Mouse (Mus musculus) CD4-positive, CD25-positive, alpha-beta regulatory T cell, adult 4 months (primary cell): ENCODE results near the gene Tmem136. TPM values are rescaled to one million over a fixed set of nuclear protein-coding genes. Genes with fewer than 3 reads are reported as not detected.
A peak's percentile ranks its signal among the peaks of the same experiment; 100 is the strongest.

Experiments used
- ATAC-seq: one replicate; pipeline ENCODE4 v1.8.0; 2017
- polyA plus RNA-seq, 2 experiments: library from polyadenylated mRNA; unstranded; fragments of 100-300 nt; shearing (Covaris generic); gene quantifications; one replicate each; pipeline ENCODE4 v1.2.1; 2017

Tmem136 gene
- polyA plus RNA-seq, 2 experiments from 2014 or later: 3.1 to 4.6 TPM

DNA sequence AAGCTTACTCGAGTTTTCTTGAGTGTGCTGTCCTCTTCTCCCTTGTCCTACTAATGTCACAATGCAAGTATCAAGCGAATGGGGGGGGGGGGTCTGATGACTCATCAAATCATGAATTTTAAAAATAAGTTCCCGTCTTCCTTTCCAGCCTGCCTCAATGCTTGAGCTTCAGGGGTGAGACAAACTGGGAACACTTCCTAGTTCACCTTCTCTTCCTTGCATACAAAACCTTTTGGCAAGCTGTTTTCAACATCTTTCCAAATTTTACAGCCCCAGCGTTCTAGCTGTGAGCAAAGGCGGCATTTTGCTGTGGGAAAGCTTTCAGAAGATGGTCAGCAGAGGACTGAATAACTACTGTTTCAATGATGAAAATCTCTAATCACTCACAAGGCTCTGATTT is 8.8 kb downstream of the Tmem136 start:
- ATAC-seq: no peak

DNA sequence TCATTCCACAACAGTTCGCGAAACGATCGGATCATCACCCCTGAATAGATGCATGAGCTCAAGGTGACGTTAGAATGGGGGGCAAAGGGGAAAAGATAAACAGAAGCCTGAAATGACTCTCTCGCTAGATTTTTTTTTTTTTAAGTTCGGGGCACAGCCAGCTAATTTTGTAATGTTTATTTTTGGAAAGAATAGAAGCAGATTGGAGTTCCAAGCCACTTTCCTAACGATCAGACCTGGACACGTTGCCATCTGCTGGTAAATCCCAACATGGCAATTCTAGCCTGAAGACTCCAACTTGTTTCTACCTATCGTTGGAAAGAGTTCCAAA is 9.2 kb downstream of the Tmem136 start, which contains the start of gene Arhgef12:
Gene Arhgef12 (minus strand): TSS at position 53 of the 331 bp plus-strand sequence.
- no peak for ATAC-seq

DNA sequence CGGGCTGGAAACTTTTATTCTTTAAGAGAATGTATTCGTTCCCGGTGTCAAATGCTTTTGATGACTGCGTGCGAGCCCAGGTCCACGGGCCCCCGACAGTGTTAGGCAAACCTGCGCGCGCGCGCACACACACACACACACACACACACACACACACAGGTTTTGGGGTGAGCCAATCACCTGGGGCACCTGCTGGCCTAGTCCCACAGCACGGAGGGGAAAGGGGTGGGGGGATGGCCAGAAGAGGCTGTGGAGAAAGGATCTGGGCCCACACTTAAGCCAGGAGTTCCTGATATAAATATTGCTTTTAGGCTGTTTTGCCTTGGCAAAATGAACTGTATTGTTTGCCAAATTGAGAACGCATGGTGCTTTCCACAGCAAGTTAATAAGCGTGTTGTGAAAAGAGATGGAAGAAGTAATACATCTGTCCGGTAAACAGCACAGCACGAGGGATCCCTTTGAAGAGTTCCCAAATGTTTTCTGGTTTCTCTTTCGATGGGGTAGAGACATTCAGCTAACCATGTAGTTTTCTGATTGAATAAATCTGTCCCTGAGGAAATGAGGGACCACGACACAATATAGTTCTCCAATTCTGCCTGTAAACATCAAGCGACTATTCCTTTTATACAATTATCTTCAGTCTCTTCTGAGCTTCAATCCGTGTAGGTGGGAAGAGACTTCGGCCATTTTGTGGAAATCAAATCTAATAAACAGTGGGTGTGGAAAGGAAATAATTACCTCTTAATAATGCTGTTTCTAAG is 9.8 kb downstream of the Tmem136 start:
- ATAC-seq: peak; percentile 15

DNA sequence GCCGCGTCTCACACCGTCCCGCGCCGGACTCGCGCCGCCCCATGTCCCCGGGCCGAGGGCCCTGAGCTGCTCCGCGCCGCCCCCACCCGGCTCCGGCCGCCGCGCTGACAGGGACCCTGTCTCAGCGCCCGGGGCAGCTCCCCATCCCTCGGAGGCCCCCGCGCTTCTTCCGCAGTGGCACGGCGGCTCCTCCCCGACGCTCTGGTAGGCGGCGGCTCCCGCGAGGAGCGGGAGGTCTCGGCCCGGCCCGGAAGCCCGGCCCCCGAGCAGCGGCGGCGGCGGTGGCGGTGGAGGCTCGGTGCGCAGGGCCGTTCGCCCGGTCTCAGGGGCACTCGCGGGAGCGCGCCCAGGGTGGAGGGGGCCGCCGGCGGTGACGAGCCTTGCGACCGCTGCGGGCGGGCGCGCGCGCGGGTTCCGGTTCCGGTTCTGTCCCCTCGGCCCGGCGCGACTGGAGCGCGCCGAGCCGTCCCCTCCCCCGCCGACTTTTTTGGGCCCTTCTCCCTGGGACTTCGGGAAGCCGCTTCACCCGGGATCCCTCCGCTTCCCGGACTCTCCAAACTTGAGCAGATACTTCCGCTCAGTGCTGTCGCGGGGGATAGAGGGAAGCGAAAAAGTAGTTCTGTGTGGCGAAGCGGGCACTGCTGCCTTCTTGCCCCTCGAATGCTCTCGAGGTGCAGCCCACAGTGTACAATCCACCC is 10.6 kb downstream of the Tmem136 start:
- ATAC-seq: peak; percentile 83

DNA sequence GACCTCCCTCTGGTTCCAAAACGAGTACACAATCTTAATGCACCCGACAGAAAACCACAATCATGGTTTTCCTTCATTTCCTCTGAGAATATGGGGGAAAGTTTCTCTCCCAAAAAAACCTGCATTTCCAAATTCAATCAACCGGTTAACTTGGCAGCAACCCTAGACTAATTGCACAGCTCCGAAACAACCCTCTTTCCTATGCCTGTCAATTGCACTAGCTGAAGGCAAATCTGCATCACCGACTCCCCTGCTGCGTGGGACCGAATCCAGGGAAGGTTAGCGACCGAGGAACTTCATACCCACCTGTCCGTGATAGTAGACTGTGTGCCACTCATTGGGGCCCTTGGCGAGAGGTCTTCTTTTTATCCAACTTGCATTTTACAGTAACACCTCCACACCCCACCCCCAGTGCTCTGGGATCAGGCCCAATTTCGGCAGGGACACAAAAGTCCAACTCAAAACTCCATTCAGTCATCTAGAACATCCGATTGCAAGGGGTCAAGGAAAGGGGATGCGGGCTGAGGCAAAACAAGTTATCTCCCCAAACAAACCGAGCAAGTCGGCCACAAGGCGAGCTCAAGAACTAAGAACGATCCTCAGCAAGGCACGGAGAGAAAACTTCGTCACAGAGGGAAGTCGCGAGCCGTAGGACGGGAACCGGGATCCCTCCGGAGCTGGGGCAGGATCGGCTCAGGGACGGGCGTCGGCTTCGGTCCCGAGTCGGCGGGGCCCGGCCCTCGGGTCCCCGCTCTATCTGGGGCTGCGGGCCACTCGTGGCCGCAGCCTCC is 11.3 kb downstream of the Tmem136 start:
- ATAC-seq: peak; percentile 22

DNA sequence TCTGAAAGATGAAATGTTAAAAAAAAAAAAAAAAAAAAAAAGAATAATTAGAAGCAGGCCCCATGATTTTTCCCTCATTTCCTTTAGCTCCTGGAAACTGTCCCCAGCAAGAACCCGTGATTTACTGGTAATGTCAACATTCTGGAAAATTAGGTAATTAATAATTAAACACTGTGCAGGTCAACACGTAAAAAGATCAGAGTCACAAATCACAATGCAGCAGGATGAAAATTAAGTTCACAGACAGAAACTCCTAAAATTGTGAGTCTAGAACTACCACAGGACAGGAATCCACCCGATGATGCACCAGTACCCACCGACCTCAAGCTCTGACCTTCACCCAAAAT is 11.9 kb downstream of the Tmem136 start:
- ATAC-seq: no peak

DNA sequence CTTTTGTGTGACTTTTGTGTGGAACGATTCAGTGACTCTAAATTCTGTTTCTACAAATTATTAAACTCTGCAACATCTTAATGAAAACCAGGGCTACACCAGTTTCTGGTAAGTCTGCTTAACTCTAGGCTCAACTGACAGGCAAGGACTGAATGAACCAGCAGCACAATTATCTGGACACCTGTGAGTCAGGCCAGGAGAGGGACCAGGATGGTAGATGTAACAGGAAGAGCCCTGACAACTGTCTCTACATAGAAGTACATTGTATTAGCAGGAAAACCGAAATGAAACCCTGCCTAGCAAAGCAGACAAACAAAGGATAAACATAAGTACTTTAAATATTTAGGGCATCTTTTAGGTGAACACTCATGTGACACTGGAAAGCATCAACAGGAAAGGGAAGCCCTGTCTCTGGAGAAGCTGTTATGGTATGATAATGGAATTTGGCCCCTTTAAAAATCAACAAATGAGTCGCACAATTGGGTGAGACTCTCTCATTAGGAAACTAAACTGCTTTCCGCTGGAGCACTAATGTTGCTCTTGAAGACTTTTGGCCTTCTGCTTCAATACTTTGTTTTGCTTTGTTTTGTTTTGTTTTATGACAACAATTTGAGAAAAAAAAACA is 12.6 kb downstream of the Tmem136 start:
- no peak for ATAC-seq

DNA sequence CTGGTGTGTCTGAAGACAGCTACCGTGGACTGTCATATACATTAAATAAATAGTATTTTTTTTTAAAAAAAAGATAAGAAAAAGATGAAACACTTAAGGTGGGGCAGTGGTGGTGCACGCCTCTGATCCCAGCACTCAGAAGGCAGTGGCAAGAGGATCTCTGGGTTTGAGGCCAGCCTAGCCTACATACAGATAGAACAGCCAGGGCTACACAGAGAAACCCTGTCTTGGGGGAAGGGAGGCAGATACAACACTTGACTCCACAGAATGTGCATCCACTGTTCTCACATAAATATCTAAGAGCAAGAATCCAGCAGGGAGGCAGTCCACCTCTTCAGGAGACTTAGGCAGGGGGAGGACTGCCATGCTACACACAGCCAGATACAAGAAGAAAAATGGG is 13.4 kb downstream of the Tmem136 start:
- ATAC-seq: no peak

DNA sequence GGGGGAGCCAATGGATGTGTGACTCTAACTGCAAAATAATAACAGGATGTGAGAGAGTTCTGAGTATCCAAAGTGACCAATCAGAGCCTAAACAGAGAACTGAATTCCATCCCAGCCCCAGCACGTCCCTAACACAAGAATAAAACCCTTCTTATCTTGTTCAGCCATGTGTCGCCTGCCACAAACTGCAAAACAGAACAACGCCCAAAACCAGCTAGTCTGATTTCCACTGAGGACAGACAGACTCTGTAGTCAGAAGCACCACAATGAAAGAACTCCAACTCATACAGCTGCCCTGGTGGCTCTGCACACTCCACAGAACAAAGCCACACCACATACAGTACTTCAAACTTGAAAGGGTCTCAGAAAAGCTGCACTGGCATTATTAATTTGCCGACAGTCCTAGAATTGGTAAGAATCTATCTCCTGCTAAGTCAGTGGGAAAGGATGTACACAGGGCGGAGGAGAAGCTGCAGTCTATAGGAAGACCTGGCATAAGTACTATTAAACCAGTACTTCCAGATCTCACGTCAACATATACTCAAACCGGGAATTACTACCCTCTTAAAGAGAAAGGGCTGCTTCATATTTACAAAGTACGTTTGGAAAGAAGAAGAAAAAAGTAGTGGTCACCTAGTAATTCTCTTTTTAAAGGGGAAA is 14.3 kb downstream of the Tmem136 start:
- ATAC-seq: no peak

DNA sequence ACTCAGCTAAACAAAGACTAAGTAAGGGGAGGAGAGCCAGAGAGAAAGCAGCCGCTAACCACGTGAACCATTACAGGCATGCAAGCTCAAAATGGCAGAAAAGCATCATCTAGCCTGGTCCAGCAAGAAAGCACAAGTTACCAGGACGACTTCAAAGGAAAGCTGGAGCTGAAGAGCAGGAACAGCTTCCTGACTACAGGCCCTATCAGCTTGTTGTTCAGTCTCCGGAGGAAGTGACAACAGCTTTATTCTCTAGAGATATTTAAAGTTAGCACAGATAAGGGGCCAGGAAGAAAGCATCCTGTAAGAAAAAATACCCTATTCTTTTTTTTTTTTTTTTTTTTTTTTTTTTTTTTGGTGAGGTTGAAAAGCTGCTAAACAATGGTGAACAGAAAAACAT is 17.4 kb downstream of the Tmem136 start:
- ATAC-seq: peak; percentile 42

DNA sequence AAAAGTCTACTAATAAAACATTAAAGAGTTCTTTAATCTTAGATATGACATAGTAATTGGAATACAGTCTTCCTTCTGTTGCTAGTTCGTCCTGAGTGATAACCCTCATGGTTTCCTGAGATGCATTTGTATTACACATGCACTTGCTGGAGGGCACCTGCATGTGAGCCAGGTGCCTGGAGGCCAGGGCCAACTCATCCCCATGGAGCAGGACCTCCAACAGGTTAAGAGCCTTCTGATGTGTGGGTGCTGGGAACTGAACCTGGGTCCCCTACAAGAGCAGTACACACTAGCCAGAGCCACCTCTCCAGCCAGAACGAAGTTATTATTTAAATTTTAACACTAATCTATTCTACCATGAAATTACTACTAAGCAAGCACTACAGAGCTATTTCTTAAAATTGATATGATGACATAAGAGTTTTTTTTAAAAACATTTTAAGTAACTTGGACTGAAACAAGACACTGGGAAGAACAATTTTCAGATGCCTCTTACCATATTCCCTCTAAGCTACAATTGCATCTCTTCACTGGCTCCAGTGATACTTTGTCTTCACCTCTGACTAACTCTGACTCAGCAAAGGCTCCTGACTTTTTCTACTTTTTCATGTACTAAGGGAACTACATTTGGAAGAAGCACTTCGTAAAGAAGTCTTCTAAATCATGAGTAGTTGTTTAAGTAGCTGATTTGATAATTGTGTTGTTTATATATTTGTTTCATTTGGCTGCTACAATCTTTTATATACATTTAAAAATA is 18.4 kb downstream of the Tmem136 start:
- ATAC-seq: no peak

DNA sequence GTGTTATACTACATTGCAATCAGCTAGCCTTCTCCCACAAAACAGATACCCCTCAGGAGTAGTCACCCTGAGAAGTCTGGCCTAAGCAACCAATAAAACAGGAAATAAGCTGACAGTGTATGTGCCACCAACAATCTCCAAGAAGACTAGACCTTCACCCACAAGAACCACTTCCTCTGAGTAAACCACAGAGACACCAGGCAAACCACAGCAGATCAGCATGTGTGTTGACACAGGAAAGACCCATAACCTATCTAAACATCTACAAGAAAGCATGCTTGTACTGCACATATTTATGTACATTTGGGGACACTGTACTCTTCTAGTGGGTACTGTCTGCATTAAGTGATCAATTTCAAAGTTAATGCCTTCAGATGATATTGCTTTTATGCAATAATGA is 20.0 kb downstream of the Tmem136 start:
- ATAC-seq: peak; percentile 92

DNA sequence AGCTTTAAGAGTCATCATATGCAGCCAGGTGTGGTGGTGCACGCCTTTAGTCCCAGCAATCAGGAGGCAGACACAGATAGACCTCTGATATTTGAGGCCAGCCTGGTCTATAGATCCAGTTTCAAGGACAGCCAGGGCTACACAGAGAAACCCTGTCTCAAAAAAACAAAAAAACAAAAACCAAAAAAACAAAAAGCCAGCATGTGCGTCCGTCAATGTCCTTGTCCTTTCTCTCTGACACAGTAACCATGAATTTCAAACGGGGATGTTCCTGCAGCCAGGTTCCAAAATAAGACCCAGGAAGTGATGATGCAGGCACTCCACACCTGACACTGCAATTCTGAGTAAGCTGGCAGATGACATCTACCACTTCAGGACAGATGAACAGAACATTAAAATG is 21.5 kb downstream of the Tmem136 start:
- ATAC-seq: no peak

DNA sequence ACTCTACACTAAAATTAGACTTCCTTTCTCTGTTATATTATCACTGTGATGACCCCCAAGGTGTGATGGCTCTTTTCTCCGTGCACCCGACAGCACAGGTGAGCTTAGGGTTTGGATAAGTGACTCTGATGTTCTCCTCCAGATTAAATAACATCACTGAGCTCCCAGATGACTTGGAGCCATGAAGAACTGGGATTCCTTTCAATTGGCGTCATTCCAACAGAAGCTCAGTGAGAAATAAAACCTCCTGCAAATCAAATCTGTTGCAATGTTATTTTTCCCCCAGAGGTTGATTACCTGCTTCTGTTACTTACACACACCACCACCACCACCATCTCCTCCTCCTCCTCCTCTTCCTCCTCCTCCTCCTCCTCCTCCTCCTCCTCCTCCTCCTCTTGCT is 22.6 kb downstream of the Tmem136 start:
- ATAC-seq: no peak

DNA sequence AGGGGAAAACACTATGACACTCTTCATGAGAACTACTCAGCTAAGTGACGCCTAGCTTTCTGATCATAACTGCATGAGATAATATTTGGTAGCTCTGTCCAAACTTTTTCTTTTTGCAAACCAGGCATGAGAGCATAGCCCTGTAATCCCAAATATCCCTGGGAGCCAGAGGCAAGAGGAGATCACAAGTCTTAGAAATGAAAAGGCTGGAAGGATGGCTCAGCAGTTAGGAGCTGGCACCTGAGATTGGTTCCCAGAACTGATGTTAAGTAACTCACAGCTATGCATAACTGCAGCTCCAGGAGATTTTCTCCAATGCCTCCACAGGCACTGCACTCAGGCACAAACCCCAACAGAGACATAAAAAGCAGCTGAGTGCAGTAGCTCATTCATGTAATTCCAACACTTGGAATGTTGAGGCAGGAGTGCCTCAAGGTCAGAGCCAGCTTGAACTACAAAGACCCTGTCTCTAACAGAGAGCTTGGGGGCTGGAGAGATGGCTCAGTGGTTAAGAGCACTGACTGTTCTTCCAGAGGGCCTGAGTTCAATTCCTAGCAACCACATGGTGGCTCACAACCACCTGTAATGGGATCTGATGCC is 30.6 kb downstream of the Tmem136 start:
- no peak for ATAC-seq

DNA sequence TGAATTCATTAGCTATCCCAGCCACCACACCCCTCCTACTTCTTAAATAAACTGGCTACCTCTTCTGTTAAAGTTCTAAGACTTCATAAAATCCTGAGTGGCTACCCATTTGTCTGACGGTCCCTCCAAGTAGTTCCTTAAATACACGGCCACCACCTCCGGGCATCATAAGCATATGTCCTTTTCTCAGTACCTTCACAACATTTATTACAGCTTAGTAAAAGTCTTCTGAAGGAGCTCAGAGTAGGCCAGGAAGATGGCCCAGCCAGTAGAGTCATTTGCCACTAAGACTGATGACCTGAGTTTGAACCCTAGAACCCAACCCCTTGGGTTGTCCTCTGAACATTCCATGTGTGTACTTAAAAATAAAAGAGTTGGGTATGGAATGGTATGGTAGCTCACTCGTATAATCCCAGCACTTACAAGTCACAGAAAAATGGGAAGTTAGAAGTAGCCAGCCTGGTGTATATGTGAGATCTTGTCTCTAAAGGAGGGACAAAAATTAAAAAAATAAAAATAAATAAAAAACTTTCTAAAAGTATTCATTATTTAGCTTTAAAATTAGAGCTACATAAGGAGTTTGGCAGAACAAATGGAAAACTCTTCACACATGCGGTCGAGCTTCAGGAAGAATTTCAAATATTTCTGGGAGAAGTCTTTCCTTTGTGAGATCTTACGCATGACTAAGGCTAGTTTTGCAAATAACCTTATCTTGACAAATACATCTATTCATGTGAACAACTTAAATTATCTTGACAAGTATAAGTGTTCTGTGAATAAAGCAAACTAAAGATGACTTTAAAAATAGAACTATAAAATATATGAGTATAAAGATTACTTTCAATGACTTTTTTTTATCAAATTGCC is 31.6 kb downstream of the Tmem136 start:
- no peak for ATAC-seq

DNA sequence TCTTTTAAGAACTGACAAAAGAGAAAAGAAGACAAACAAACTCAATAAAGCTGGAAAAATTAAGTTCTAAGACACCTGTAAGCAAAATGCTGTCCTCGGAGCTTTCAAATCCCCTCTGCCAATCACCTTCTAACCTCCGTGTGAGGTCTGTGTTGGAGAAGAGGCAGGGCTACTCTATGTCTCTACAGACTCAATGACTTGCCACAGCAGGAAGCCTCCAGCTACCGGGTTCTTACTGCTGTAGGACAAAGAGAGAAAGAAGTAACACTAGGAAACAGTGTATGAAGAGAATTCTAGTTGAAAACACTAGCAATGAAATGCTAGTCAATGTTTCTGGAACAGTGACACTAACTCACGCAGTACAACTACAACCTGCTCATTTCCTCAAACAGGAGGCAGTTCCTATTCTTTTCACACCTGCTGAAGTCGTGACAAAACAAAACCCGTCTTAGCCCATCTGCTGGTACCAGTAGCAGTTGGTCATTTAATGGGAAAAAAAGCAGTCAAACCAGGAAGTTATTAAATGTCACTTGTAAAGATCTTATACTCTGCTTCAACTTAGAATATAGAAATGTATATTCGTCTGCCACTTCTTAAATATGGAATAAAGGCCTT is 32.8 kb downstream of the Tmem136 start:
- ATAC-seq: no peak

DNA sequence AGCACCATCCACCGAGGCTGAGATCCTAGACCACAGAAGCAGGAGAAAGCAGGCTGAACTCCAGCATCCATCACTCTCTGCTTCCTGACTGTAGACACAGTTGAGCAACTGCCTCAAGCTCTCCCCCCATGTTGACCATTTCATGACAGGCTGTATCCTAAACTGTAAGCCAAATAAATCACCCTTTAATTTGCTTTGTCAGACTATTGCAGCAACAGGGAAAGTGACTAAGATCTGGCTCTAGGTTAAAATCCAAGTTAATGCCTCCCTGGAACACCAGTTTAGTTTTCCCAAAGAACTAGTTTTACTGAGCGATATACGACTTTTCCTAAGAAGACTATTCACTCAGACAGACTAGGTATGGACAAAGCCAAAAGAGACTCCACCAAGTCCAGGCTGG is 37.7 kb downstream of the Tmem136 start:
- no peak for ATAC-seq

DNA sequence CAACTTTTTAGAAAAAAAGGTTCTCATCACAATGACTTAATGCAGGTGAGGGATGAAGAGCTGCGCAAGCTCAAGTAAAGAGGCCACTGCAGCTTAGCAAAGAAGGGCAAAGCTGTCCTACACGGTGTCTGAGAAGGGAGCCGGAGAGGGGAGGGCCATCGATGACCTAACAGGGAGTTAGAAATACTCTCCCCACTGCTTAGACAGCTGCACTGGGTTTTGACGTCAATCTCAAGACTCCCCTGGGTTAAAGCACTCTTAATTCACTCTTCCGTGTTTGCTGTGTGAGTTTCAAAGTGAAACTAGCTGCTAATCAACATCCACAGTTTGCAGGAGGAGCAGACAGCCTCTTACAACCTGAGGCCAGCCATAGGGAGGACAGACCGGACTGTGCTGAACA is 40.2 kb downstream of the Tmem136 start:
- ATAC-seq: no peak

DNA sequence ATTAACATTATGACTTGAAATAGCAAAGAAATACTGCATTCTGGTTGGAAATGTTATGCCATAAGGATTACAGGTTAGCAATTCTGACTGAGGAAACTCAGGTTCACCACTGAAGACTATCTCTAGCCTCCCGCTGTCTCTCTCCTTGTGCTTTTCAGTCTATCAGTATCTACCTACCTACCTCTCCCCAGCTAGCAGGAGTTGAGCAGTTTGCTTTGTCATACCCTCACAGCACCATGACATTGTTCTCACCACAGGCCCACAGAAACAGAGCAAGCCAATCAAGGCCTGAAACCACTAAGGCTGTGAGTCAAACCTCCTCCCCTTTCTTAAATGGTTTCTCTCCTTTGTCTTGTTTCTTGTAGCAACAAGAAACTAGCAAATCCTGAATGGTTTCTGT is 41.8 kb downstream of the Tmem136 start:
- ATAC-seq: no peak
